ENCODE assay signal across 14 mouse cellular contexts in genomic region chr9:108146451-108146850, GRCm38 (mm10). TPM values are rescaled to one million over a fixed set of nuclear protein-coding genes. Genes with fewer than 3 reads are reported as not detected.
DNase-seq lines count a peak whose midpoint lies in the region; ATAC-seq and TF ChIP-seq lines count a peak whose summit lies in the region.
"Had no signal": no experiment of that assay in that cellular context is flagged by ENCODE, and none has a peak within 500 bp of the region (broad histone marks: within the 10 kb centered on the region; RNA-seq: fewer than 3 reads in every experiment).

No protein-coding gene starts in this region.

- no peaks in the 10 kb centered on the region for H3K36me3 ChIP-seq in spleen, adult 2 months (ENCODE audit: control insufficient read depth, insufficient read depth, low read length)
- H3K36me3 ChIP-seq in midbrain, embryonic 10.5 days = peaks cover 4% of the 10 kb centered on the region; the same call in 1 of the 2 replicates
- H3K36me3 ChIP-seq: embryonic facial prominence, embryonic 10.5 days; heart, embryonic 12.5 days had no signal

- WGBS in spleen, adult 2 months = 23% methylated on average over 4 of the region's 4 CpGs
- WGBS in midbrain, embryonic 10.5 days = 82% methylated on average over 4 of the region's 4 CpGs

- peak; percentile 74 for ATAC-seq in megakaryocyte progenitor cell, adult 5-6 weeks (replicated peaks; ENCODE audit: poor library complexity)

- no peaks in the 10 kb centered on the region for H3K27me3 ChIP-seq in spleen, adult 2 months (ENCODE audit: control insufficient read depth, insufficient read depth, low read length)
- H3K27me3 ChIP-seq in midbrain, embryonic 10.5 days (ENCODE audit: low read depth, poor library complexity, severe bottlenecking) = no peaks in the 10 kb centered on the region
- H3K27me3 ChIP-seq: heart, embryonic 12.5 days had no signal

- no peak overlapping the region for H3K4me3 ChIP-seq in spleen, adult 2 months (ENCODE audit: extremely low read depth, insufficient read depth, insufficient read length)
- no peak overlapping the region for H3K4me3 ChIP-seq in midbrain, embryonic 10.5 days
- H3K4me3 ChIP-seq: embryonic facial prominence, embryonic 10.5 days; heart, embryonic 12.5 days had no signal

- H3K9me3 ChIP-seq in midbrain, embryonic 10.5 days (replicated peaks) = no peaks in the 10 kb centered on the region

- H3K27ac ChIP-seq in spleen, adult 2 months (ENCODE audit: insufficient read depth, low read length) = no peak overlapping the region
- H3K27ac ChIP-seq in midbrain, embryonic 10.5 days (replicated peaks) = no peak overlapping the region
- H3K27ac ChIP-seq: embryonic facial prominence, embryonic 10.5 days; hindbrain, embryonic 14.5 days had no signal

- no peak for TF ChIP-seq CTCF in spleen, adult 2 months (IDR thresholded peaks at IDR 0.05; ENCODE audit: extremely low read depth, insufficient read depth, insufficient read length, insufficient replicate concordance)

- intact Hi-C loops in left cerebral cortex, postnatal 36 days (cut with DNase I) = no loop called here

- peak; percentile 28 to 58 for DNase-seq in spleen, adult 2 months (ENCODE audit: low read depth in 1 of 2, low spot score in 2 of 2)
- no peak for DNase-seq in spleen, adult 12 weeks (ENCODE audit: low spot score)
- peak; percentile 75 to 82 for DNase-seq in cerebellum, adult 18-20 months
- peak; percentile 61 to 72 for DNase-seq in thymus, postnatal 36 days
- no peak for DNase-seq in left cerebral cortex, postnatal 36 days (ENCODE audit: low spot score in 2 of 2)
- DNase-seq in midbrain, embryonic 10.5 days (ENCODE audit: low spot score) = no peak
- DNase-seq in kidney, adult 18-20 months = no peak
- DNase-seq: kidney, adult 9 months; liver; lung, postnatal 10 days had no signal

- peaks cover 19% of the 10 kb centered on the region; the same call in 1 of the 2 replicates for H3K4me1 ChIP-seq in spleen, adult 2 months (ENCODE audit: control insufficient read depth, insufficient read depth, insufficient read length)
- peaks cover 12% of the 10 kb centered on the region for H3K4me1 ChIP-seq in midbrain, embryonic 10.5 days

- no peak for TF ChIP-seq POLR2A in spleen, adult 2 months (IDR thresholded peaks at IDR 0.05; ENCODE audit: low read depth, low read length)

RNA-seq across cellular contexts. Expression of gene Bsn, which starts 43.7 kb away (rescaled TPM):
- polyA plus RNA-seq in spleen, adult 2 months (2012; rRNA removed) = 0.57 and 0.67 TPM in 2 replicates
- 4.7 and 5.5 TPM in 2 replicates for total RNA-seq in megakaryocyte progenitor cell, adult 5-6 weeks (2015)
- 3.2 and 4.0 TPM in 2 replicates for total RNA-seq in megakaryocyte progenitor cell, adult 5-6 weeks (2017)
- total RNA-seq in left cerebral cortex, postnatal 36 days (2021) = 100 to 1,000 TPM; 269 to 307 TPM
- polyA plus RNA-seq in midbrain, embryonic 10.5 days (2016; fragmentation: Nextera tagmentation; extraction: Ambion mirVana) = 1.1 and 1.7 TPM in 2 replicates

RNA-seq across cellular contexts. Expression of gene Apeh, which starts 52.0 kb away (rescaled TPM):
- 136 and 157 TPM in 2 replicates for polyA plus RNA-seq in spleen, adult 2 months (2012; rRNA removed)
- total RNA-seq in megakaryocyte progenitor cell, adult 5-6 weeks (2015) = 45.9 and 64.3 TPM in 2 replicates
- 71.0 and 110 TPM in 2 replicates for total RNA-seq in megakaryocyte progenitor cell, adult 5-6 weeks (2017)
- total RNA-seq in left cerebral cortex, postnatal 36 days (2021) = 10 to 100 TPM; 23.9 to 39.4 TPM
- 71.2 and 80.2 TPM in 2 replicates for polyA plus RNA-seq in midbrain, embryonic 10.5 days (2016; fragmentation: Nextera tagmentation; extraction: Ambion mirVana)

Comparison
In these comparisons a context has a peak if more than half of its experiments do, and no peak if none do; other contexts are left out.
1. DNase-seq: peak in spleen, adult 2 months (2 of 2), cerebellum, adult 18-20 months (2 of 2) and thymus, postnatal 36 days (2 of 2); none in spleen, adult 12 weeks (single experiment), left cerebral cortex, postnatal 36 days (0 of 2), midbrain, embryonic 10.5 days (single experiment) and kidney, adult 18-20 months (single experiment).
2. RNA of gene Bsn, which starts 43.7 kb away (total RNA-seq): 269 to 307 TPM in left cerebral cortex, postnatal 36 days; 3.2 to 5.5 TPM in megakaryocyte progenitor cell, adult 5-6 weeks; every median in the first group is over 10 times any median in the second.